Mouse (Mus musculus): ENCODE data around the gene Amelx.

The Amelx gene

GRCm38 (mm10) chrX:169187100-169187499, at the start of gene Amelx:
TSS of gene Amelx (minus strand) at chrX:169187200.
- no peak for DNase-seq (ENCODE audit: low read depth, low spot score)

- no peak for DNase-seq (ENCODE audit: low read depth, low spot score)
Measured at GRCm38 (mm10) chrX:169222357-169223062, 35.5 kb upstream of the Amelx start.

GRCm38 (mm10) chrX:169220064-169220463, 33.1 kb upstream of the Amelx start:
- no peak for DNase-seq (ENCODE audit: low read depth, low spot score)

GRCm38 (mm10) chrX:169210019-169210418, 23.0 kb upstream of the Amelx start:
- DNase-seq (ENCODE audit: low read depth, low spot score): no peak

- DNase-seq (ENCODE audit: low read depth, low spot score): no peak
Measured at GRCm38 (mm10) chrX:169178634-169179033, 8.4 kb downstream of the Amelx start.

- DNase-seq (ENCODE audit: low read depth, low spot score): no peak
Measured at GRCm38 (mm10) chrX:169173796-169174195, 13.2 kb downstream of the Amelx start.

- DNase-seq (ENCODE audit: low read depth, low spot score): no peak
Measured at GRCm38 (mm10) chrX:169170981-169171380, 16.0 kb downstream of the Amelx start.

- no peak for DNase-seq (ENCODE audit: low read depth, low spot score)
Measured at GRCm38 (mm10) chrX:169158385-169158784, 28.6 kb downstream of the Amelx start.

GRCm38 (mm10) chrX:169153805-169154204, 33.2 kb downstream of the Amelx start:
- no peak for DNase-seq (ENCODE audit: low read depth, low spot score)

- DNase-seq (ENCODE audit: low read depth, low spot score): no peak
Measured at GRCm38 (mm10) chrX:169140467-169140866, 46.5 kb downstream of the Amelx start.

- DNase-seq (ENCODE audit: low read depth, low spot score): no peak
Measured at GRCm38 (mm10) chrX:169139758-169140157, 47.2 kb downstream of the Amelx start.
